Mouse (Mus musculus): ENCODE measurements at regions not wholly inside any gene's neighbourhood (a gene's known extent, or its start where the extent isn't known, plus 50 kb on each side); places are given as distances from the start of the nearest gene placed in this dataset.

DNA sequence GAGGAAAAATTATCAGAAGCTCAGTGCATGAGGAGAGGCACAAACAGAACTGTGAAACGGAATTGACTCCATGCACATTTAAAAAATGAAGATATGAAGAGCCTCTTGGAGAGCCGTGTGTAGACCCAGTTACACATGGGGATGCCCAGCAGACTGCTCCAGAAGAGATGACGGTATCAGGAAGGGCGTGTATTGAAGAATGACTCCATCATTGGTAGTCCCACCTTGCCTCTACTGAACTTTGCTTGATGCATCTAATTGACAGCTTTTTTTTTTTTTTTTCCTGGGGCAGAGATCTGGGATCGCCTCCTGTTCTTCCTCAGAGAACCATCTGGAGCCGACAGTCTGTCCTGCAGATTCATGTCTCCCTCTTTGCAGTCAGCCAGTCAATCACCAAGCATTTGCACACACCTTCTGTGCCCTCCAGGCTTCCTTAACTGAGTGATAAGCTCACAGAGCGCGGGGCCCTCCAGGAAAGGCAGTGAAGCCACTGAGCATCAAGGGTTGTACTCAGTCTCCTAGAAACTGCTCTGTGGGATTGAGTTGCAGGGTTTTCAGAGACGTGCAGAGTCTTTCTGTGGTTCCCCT is 57.6 kb upstream of the D1Pas1 start:
- no peak for ATAC-seq (ENCODE audit: insufficient number of reproducible peaks, insufficient read depth, low FRiP score, low TSS enrichment, low read depth)
- WGBS, result 75% methylated on average over 9 of the region's 9 CpGs
- H3K27me3 ChIP-seq, result no peaks in the 10 kb centered on the region
- no peak overlapping the region for H3K27ac ChIP-seq
- H3K9ac ChIP-seq, result no peak overlapping the region
- H3K4me2 ChIP-seq, result no peak overlapping the region
- no peaks in the 10 kb centered on the region for H3K9me3 ChIP-seq
- no peaks in the 10 kb centered on the region for H3K36me3 ChIP-seq
- H3K4me3 ChIP-seq, result no peak overlapping the region
- H3K4me1 ChIP-seq, result no peaks in the 10 kb centered on the region

DNA sequence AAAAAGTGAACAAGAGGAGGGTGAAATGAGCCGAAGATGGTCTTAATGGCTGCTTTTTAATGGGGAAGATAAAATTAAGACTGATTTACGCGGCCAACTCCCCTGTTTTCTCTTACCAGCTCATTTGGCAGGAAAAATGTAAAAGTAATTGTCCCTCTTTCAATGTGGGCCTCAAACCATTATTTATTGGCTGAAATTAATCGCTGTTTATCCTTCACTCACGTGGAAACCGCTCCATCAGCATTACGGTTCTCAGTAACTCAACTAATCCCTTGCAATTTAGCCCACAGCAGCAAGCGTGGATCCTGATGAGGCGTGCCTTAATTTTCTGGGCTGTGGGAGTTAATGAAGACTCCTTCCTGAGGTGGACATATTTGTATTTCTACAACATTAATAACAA is 58.1 kb upstream of the D1Pas1 start:
- H3K27ac ChIP-seq, result no peak overlapping the region
- no peak for ATAC-seq (ENCODE audit: insufficient number of reproducible peaks, insufficient read depth, low FRiP score, low TSS enrichment, low read depth)

GRCm38 (mm10) chr1:186907409-186908170 is 59.6 kb upstream of the D1Pas1 start:
- Histone ChIP-seq H3K27ac (no peak overlapping the region), H3K4me3 (no peak overlapping the region), H3K9me3 (no peaks in the 10 kb centered on the region), H3K9ac (no peak overlapping the region), H3K4me1 (no peaks in the 10 kb centered on the region), H3K36me3 (no peaks in the 10 kb centered on the region), H3K4me2 (no peak overlapping the region), H3K27me3 (no peaks in the 10 kb centered on the region)
- ATAC-seq (ENCODE audit: insufficient number of reproducible peaks, insufficient read depth, low FRiP score, low TSS enrichment, low read depth), result no peak
- 80% methylated on average over 9 of the region's 10 CpGs for WGBS

More for the DNA sequence above, 58.1 kb upstream of the D1Pas1 start:
- no peaks in the 10 kb centered on the region for H3K4me1 ChIP-seq
- no peak overlapping the region for H3K4me3 ChIP-seq
- H3K36me3 ChIP-seq, result no peaks in the 10 kb centered on the region
- no peak overlapping the region for H3K9ac ChIP-seq
- H3K4me2 ChIP-seq, result no peak overlapping the region
- no peaks in the 10 kb centered on the region for H3K9me3 ChIP-seq
- no peaks in the 10 kb centered on the region for H3K27me3 ChIP-seq
- 81% methylated on average over 9 of the region's 9 CpGs for WGBS

DNA sequence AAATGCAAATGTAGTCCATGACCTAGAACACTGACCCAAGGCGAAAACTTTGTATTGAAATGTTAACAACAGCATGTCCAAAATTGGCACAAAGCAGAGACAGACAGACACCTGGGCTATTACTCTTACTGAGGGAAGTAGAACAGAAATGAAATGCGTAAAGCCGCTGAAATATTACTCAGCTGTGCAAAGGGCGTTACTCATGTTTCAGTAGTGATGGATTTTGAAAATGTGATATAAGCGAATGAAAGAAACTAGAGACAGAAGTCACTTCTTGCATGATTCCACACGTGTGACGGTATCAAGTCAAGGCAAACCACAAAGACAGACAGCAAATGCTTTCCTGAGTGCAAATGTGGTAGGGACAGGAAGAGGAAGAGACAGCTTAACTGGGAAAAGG is 61.3 kb upstream of the D1Pas1 start:
- Histone ChIP-seq H3K27ac (no peak overlapping the region), H3K9ac (no peak overlapping the region), H3K9me3 (no peaks in the 10 kb centered on the region), H3K4me2 (no peak overlapping the region), H3K27me3 (no peaks in the 10 kb centered on the region), H3K4me1 (no peaks in the 10 kb centered on the region), H3K4me3 (no peak overlapping the region), H3K36me3 (no peaks in the 10 kb centered on the region)
- ATAC-seq (ENCODE audit: insufficient number of reproducible peaks, insufficient read depth, low FRiP score, low TSS enrichment, low read depth), result no peak
- WGBS, result 88% methylated on average over 7 of the region's 7 CpGs

DNA sequence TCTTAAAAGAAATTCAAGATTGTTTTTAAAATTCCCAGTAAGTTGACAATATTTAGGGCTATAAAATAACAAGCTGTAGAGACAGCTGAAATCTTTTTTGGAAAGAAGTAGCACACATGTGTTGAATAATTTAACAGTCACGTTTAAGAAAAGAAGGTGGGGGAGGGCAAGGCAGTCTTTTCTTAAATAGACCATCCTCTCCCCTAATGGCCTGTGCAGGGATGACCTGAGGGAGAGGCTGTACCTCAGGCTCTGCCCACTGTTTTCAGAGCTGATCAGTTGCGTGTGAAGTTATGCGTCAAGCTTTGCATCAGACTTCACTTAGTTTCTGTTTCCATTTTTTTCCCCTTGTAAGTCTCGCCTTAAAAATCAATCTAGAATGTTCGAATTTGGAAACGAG is 65.7 kb upstream of the D1Pas1 start:
- Histone ChIP-seq H3K4me2 (no peak overlapping the region), H3K9ac (no peak overlapping the region), H3K27ac (no peak overlapping the region), H3K36me3 (no peaks in the 10 kb centered on the region), H3K27me3 (no peaks in the 10 kb centered on the region), H3K4me3 (no peak overlapping the region), H3K9me3 (no peaks in the 10 kb centered on the region), H3K4me1 (no peaks in the 10 kb centered on the region)
- WGBS, result 73% methylated on average over 6 of the region's 6 CpGs
- ATAC-seq (ENCODE audit: insufficient number of reproducible peaks, insufficient read depth, low FRiP score, low TSS enrichment, low read depth), result no peak

DNA sequence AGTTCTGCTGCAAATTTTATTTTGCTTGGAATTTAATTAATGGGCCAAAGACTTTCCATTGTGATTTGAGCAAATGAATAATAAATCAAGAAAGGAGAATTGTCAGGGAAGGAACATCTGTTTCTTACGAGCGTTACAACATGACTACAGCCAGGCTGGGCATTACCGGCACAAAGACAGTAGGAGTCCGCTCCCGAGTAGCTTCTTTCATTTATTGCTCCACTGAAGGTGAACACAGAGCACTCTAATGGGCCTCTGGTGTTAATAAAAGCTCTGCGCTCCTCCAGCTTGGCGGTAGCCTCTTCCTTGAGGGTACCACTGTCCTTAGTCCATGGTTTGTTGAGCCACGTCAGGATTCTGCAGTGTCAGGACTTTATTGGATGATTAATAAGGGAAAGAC is 69.0 kb upstream of the D1Pas1 start:
- no peaks in the 10 kb centered on the region for H3K4me1 ChIP-seq
- no peaks in the 10 kb centered on the region for H3K36me3 ChIP-seq
- WGBS, result 75% methylated on average over 8 of the region's 8 CpGs
- H3K4me2 ChIP-seq, result no peak overlapping the region
- no peaks in the 10 kb centered on the region for H3K27me3 ChIP-seq
- H3K27ac ChIP-seq, result no peak overlapping the region
- H3K9ac ChIP-seq, result no peak overlapping the region
- H3K4me3 ChIP-seq, result no peak overlapping the region
- H3K9me3 ChIP-seq, result no peaks in the 10 kb centered on the region
- no peak for ATAC-seq (ENCODE audit: insufficient number of reproducible peaks, insufficient read depth, low FRiP score, low TSS enrichment, low read depth)

DNA sequence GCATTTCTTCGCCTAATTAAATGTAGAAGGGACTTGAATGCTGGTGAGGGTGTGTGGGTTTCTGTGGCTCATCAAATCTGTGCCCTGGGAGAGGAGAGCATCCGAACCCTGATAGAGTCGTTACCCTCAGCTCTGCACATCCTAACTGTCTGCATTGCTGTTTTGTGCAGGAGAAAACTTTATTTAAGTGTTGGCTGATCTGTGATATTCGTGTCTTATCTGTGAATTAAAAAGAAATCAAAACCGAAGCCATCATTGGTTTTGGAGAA is 77.7 kb upstream of the D1Pas1 start:
- WGBS, result 54% methylated on average over 5 of the region's 5 CpGs
- H3K9me3 ChIP-seq, result 0 out of 2 replicates have a peak, but pooled peaks cover 4% of the 10 kb centered on the region

GRCm38 (mm10) chr1:186888767-186889583 is 78.2 kb upstream of the D1Pas1 start:
- no peaks in the 10 kb centered on the region for H3K4me1 ChIP-seq
- no peak overlapping the region for H3K27ac ChIP-seq
- 0 out of 2 replicates have a peak, but pooled peaks cover 4% of the 10 kb centered on the region for H3K9me3 ChIP-seq
- ATAC-seq (ENCODE audit: insufficient number of reproducible peaks, insufficient read depth, low FRiP score, low TSS enrichment, low read depth), result no peak
- 0 out of 2 replicates have a peak, but pooled peaks cover 14% of the 10 kb centered on the region for H3K27me3 ChIP-seq
- H3K9ac ChIP-seq, result no peak overlapping the region
- no peak overlapping the region for H3K4me2 ChIP-seq
- H3K4me3 ChIP-seq, result no peak overlapping the region
- H3K36me3 ChIP-seq, result no peaks in the 10 kb centered on the region
- whole genome bisulfite sequencing, result 42% methylated on average over 11 of the region's 11 CpGs

More for the DNA sequence above, 77.7 kb upstream of the D1Pas1 start:
- H3K4me1 ChIP-seq, result no peaks in the 10 kb centered on the region
- no peak overlapping the region for H3K27ac ChIP-seq
- no peak overlapping the region for H3K4me2 ChIP-seq
- no peak overlapping the region for H3K4me3 ChIP-seq
- 0 out of 2 replicates have a peak, but pooled peaks cover 14% of the 10 kb centered on the region for H3K27me3 ChIP-seq
- ATAC-seq (ENCODE audit: insufficient number of reproducible peaks, insufficient read depth, low FRiP score, low TSS enrichment, low read depth), result no peak
- no peak overlapping the region for H3K9ac ChIP-seq
- no peaks in the 10 kb centered on the region for H3K36me3 ChIP-seq

DNA sequence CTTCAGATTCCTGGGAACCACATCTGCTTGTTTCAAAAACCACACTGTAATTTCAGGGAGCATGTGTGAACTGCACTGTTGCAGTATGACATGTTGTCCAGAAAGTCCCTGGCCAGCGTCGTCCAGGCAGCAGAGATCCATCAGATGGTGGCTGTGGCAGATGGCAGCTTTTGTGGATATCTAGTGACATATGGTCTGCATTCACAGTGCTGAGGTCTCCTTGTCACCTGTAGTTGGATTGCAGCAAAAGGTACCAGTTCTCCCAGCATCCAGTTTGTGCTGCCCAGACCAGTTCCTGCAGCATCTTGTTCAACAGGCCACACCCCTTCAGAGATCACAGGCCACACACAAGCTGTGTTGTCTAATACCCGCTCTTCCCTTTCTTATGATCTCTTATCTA is 80.1 kb upstream of the D1Pas1 start:
- Histone ChIP-seq H3K4me2 (no peak overlapping the region), H3K27ac (no peak overlapping the region), H3K27me3 (peaks cover 8% of the 10 kb centered on the region; the same call in 1 of the 2 replicates), H3K4me1 (no peaks in the 10 kb centered on the region), H3K36me3 (no peaks in the 10 kb centered on the region), H3K9me3 (no peaks in the 10 kb centered on the region), H3K4me3 (no peak overlapping the region), H3K9ac (no peak overlapping the region)
- ATAC-seq (ENCODE audit: insufficient number of reproducible peaks, insufficient read depth, low FRiP score, low TSS enrichment, low read depth), result no peak
- 74% methylated on average over 3 of the region's 3 CpGs for WGBS

GRCm38 (mm10) chr1:186880391-186880790 is 86.8 kb upstream of the D1Pas1 start:
- Histone ChIP-seq H3K27ac (no peak overlapping the region), H3K4me3 (no peak overlapping the region), H3K4me1 (no peaks in the 10 kb centered on the region), H3K9ac (no peak overlapping the region), H3K4me2 (no peak overlapping the region), H3K9me3 (no peaks in the 10 kb centered on the region), H3K36me3 (no peaks in the 10 kb centered on the region), H3K27me3 (no peaks in the 10 kb centered on the region; the same call in 1 of the 2 replicates)
- ATAC-seq (ENCODE audit: insufficient number of reproducible peaks, insufficient read depth, low FRiP score, low TSS enrichment, low read depth), result no peak
- 78% methylated on average over 2 of the region's 2 CpGs for WGBS

DNA sequence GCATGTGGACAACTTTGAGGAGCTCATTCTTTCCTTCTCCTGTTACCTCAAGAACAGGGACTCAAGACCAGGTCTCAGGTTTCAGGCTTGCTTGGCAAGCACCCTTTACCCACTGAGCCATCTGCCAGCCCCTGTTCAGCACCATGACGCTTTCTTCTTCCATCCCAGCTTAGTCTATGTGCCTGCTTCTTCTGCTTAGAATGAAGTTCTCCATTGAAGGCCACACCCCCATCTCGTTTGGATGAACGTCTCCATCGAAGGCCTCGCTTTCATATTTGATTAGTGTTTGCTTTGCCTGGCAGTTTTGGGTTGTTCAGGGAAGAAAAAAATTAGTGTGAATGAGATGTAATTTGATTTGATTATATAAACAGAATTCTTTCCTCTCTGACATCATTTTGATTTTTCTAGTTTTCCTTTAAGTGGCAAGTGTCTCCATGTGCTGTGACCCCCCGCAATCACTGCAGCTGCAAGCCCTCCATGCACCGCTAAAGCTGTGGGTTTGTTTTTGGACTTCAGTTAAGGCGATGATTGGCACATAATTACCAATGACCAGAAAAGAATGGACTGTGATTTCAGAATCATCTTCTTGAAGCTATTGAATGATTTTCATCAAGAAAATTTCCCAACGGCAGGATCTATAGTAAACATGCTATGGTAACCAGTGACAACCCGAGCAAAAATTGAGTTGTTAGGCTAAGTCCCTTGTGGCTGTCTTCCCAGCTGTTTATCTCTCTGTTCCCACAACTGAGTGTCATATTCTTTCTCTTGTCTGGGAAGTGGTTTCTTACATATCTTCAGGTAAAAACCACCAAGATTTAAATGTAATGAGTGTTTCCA is 106.4 kb upstream of the D1Pas1 start:
- Histone ChIP-seq H3K27me3 (no peaks in the 10 kb centered on the region), H3K36me3 (no peaks in the 10 kb centered on the region), H3K9me3 (no peaks in the 10 kb centered on the region), H3K4me1 (no peaks in the 10 kb centered on the region), H3K27ac (no peak overlapping the region), H3K9ac (no peak overlapping the region), H3K4me3 (no peak overlapping the region), H3K4me2 (no peak overlapping the region)
- ATAC-seq (ENCODE audit: insufficient number of reproducible peaks, insufficient read depth, low FRiP score, low TSS enrichment, low read depth), result no peak
- 73% methylated on average over 10 of the region's 10 CpGs for WGBS

All from embryonic facial prominence, embryonic 13.5 days (tissue).